Mouse (Mus musculus): ENCODE data around the gene Gm20509.

DNA sequence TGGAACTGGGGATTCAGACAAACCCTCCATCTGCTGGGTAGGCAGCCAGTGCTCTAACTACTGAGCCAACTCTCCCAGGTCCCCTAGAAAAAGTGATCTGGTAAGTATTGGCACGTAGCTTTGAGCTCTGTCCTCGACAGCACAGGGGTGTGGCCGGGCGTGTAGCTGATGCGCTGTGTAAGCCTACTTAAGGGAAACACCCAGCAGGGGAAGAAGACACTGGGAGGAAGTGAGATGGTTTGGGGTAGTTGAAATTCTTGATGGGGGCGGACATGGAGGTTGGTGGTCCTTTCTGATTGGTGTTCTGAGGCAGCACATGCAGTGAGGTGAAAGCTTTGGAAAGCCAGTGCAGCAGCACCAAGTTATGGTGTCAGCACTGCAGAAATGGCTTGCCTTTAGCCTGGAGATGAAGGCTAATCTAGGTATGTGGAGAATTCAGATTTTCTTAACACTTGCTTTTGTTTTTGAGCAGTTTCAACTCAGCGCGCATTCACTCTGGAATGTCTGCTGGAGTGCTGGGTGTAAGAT, 22.8 kb downstream of the Gm20509 start:
- TF ChIP-seq CTCF (IDR thresholded peaks at IDR 0.05; ENCODE audit: extremely low read depth, insufficient read length, insufficient replicate concordance, low read depth, low read length), result no peak
- TF ChIP-seq POLR2A (IDR thresholded peaks at IDR 0.05; ENCODE audit: low read depth, low read length), result no peak
